Mouse (Mus musculus) urinary bladder, postnatal 25 days (tissue): ENCODE data around the gene Fas.

Experiments
- DNase-seq: peaks from one replicate; pipeline ENCODE4 v3.0.0; 2022; ENCODE audit warnings: low spot score

Gene Fas

DNA sequence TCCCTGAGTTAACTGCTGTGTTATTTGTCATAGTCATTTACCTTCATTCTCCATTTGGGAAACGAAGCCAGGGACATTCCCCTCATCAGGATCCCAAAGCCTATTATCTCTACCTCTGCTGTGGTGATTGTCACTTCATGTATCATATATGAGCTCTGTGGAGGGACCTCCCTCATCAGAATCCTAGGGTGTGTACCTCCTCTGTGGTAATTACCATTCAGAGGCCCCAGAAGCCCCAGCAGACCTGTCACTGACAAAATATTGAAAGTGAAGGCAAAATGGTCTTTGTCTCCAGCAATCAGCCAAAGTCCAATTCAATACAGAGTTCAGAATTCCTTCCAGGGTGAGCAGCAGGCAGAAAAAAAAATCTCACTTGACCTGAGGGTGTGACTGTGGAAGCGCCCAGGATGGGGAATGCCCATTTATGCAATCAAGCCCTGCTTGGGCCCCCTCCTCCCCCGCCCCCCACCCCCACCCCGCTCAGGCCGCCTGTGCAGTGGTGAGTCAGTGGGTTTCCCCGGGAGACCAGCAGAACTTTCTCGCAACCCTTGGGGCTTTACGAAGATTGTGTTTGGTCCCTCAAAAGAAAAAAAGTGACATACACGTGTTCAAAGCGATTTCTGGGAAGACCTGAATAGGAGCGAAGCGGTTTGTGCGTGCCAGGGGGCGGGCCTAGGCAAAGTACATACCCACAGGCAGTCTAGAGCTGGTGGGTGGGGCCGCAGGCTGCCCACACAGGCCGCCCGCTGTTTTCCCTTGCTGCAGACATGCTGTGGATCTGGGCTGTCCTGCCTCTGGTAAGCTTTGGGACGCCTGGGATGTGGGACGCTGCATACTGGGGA, at the start of gene Fas:
Gene Fas (plus strand): TSS at position 719 of the 842 bp plus-strand sequence.
- peak; percentile 60 for DNase-seq

DNA sequence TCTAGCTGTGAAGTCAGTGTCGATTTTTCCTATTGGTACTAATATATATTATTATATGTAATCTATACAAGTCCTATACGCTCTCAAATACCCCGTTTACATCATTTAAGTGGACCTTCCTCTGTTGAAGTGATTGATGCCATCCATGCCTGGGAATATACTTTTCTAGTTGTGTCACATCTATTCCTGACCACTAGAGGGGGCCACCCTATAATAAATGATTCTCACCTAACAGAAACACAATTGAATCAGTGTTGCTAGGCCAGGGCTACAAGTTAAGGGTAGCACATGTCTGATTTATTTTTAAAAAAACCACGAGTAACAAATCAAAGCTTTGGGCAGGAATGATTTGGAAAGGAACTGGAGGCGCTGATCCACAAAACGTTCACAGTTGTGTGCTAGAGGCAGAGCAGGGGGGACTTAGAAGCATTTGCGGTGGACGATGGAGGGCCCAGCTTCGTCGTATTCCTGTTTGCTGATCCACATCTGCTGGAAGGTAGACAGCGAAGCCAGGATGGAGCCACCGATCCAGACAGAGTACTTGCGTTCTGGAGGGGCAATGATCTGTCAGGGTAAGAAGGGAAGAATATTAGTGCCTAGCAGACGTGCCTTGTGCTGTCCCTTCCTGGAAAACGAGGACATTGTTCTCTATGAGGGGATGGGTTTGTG, 49.1 kb upstream of the Fas start:
- DNase-seq, result no peak

DNA sequence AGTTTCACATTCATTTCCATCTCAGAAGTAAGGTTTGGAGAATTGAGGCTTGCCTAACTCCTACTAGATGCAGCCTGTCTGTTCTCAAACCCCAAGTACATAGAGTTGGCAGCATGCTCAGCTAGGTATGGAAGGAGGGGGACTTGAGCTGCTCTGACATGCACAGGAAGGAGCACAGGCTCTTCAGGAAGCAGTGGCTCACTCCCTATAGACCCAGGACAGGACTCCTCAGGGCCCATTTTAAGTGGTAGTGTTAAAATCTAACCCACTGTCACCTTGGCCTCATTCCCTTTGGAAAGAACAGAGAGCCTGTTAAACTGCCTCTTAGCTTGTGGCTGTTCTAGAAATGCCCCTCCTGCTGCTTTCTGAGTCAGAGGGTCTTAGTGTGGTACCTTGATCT, 47.5 kb upstream of the Fas start:
- no peak for DNase-seq

DNA sequence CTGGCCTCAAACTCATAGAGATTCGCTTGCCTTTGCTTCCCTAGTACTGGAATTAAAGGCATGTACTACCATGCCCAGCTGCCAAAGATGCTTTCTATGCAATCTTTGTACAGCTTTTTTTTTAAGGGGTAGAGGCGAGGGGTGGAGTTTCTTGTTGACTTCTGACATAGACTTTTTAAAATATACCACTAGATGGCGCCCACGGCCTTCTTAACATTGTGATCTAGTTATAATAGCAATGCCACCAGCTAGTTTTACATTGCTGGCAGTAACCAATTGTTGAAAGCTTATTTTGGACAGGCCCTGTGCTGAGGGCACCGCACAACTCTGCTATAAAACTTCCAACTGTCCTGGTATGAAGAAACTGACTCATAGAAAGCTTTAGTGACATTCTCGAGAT, 46.4 kb upstream of the Fas start:
- DNase-seq, result peak; percentile 50

DNA sequence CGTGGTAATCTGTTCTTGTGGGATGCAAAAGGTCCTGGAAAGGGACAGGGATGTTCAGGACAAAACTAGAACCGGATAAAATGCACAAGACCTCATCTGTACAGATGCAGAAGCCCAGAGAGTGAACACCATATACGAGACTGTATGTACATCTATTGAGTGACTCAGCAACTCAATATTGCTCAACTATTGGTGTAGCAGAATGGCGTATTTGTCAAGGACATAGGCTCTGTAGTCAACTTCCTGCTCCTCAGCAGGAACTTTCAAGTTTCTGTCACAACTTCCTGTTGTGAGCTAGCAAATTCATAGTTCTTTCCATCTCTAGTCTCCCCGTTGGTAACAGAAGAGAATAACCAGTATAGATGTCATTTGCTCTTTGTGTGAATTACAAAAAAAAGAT, 41.9 kb upstream of the Fas start:
- no peak for DNase-seq

DNA sequence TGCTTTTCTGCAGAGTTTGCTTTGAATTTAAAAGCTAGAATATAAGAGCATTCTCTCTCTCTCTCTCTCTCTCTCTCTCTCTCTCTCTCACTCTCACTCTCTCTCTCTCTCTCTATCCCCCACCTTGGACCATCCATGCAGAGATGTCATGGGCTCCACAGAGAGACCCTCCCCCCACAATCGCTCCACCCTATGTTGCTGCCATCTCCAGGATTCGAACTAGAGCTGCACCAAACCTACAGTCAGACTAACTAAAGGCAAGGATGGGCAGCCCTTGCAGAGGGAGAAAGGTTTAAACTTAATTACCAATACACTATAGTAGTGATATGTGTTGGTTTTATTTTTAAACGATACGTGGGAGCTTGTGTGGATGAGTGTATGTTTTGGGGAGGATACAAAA, 39.8 kb upstream of the Fas start:
- no peak for DNase-seq

DNA sequence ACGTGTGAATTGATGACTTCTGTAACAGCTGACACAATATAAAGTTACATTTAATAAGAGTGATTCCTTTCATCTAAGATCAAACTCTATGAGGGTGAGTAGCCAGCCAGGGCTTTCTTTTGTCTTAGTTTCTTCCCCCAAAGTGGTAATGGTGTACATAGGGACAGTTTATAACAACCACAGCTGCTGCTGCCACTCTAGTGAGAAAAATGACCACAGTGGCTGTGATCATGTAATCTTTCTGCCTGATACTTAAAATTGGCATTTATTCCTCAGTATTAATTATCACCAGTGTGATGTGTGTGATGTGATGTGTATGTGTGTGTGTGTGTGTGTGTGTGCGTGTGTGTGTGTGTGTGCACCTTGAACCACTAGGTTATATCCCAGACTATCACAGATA, 38.6 kb upstream of the Fas start:
- no peak for DNase-seq

DNA sequence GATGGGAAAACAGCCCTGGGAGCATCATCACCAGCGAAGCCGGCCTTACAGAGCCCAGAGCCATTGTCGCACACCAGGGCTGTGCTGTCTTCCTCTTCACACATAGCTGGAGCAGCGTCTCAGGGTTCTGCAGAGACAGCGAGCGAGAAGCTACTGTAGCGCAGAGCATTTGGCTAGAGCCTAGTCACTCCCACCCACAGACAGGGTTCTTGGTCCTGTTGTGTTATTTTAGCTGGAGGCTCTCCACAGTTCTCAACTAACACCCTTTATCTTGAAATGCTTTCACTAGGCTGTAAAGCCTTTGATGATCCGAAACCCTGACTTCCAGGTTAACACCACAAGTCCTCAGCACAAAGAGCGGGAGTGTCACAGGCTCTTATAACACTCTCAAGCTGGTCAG, 38.0 kb upstream of the Fas start:
- no peak for DNase-seq

DNA sequence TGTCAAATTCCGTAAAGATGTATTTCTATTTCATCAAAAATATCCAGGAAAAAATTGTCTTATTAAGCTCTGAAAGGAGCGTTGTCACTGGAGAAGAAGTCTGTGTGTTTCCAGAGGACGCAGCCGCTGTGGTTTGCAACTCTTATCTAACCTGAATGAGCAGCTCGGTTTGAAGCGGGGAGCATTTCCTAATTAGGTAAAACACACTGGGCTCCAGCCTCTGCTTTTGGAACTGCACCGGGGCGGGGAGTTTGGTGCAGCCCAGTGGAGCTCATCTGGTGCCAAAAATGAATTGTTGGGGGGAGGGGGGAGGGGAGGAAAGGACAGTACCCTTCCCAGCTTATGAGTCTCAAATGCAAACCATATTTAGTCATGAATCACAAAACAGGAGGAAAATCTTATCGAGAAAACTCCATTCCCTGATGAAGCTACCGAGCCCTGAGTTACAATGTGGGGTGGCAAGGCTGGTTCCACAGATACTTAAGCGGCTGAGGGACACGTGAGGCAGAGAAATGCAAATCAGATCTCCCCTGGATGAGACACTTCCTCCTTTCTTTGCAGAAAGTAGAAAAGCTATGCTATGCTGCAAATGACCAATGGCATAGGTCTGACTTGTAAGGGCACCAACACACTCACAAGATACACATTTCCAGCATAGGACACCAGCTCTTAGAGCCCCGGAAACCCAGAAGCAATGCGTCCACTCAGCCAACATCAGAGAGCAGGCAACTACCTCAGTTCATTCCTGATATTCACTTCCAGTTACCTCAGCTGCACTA, 36.2 kb upstream of the Fas start:
- DNase-seq, result peak; percentile 24

DNA sequence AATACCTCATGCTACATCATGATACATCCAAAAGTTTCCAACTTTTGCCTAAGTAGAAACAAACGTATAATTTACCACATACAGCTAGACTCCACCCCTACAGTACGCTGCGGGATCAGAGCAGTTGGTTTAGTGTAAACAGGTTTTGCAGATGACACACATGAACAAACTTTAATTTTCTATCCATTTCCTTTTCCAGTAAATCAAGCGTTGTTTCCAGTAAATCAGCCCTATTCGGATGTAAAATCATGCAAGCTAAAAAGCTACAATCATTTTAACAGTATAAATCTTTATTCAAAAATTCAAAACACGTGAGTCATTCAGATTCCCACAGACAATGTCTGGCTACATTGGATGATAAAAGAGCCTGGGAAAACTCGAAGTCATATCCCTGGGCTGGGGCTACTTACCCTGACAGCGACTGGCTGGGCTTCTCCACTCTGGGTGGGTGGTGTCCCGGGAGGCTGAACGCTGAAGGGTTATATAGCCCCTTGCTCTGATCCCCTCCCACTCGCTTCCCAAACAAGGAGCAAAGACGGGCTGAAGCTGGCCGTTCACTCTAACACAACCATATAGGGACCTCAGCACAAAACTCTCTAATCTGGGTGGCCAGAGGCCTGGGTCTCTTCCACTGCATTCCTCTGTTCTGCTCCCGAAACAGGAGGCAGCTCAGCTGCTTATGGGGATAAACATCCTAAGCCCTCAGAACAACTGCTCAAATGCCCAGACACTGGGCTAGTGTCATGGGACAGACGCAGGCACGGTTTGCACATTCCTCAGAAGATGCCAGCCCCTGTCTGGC, 35.4 kb upstream of the Fas start, which contains the start of gene Acta2:
Gene Acta2 (minus strand): TSS at position 711 of the 802 bp plus-strand sequence.
- DNase-seq, result peak; percentile 39

DNA sequence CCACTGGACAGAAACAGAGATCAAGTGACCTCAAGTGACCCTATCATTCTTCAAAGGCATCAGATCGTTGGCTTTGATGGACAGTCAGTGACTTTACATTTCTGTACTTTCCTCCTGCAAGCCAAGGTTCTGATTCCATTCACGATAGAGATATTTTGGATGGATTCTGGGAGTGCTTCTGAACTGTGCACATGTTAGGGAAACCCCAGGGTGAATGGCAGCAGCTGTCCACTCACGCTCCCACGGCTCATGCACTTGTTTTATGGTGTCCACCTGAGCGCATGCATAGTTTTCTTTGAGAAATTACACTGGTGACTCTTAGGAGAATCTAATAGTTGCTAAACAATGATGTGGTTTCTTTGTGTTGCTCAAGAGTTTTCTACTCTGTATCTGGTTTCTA, 34.3 kb upstream of the Fas start:
- DNase-seq, result no peak

DNA sequence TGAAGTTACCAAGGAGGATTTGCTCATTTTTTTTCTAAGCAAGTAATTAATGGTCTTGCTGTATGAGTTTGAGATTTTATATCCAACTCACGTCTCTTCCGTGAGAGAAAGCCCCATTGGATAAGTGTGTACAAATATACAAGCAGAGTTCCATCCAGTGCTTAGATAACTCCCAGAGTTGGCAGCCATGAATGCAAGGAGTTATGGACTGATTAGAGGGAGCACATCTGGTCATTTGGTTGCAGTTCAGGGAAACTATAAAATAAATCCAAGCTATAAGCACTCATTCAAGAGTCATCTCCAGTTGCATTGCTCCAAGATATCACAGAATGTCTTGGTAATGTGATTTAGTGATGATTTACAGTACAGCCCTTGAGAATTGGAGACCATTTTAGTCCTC, 33.5 kb upstream of the Fas start:
- DNase-seq, result no peak

DNA sequence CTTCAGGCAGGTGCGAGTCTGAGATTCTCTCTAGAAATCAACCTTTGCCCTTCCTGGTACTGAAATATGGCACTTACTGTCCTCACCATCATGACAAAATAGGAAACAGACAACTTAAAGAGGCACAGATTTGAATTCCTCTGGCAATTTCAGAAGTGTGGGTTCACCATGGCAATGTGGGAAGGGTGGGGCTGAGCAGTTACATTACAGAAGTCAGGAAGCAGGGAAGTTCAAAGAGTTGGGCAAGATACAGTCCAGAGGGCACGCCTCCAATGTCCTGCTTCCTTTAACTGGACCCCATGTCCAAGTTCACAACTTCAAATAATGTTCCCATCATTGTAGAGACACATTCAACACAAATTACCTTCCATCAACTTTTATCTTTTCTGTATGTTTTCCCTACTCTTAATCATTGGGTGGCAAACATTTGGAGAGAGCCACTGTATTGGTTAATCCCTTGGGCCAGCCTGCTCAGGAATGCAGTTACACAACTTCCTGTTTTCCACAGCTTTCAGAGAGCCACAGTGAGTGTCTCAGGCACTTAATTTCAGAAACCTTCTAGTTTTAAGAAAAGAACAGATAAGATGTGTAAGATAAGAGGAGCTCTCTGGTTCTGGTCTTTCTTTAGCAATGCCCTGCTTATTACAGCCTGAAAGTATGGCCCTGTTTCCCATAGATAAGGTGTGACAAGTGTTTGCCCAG, 28.0 kb upstream of the Fas start:
- DNase-seq, result no peak

DNA sequence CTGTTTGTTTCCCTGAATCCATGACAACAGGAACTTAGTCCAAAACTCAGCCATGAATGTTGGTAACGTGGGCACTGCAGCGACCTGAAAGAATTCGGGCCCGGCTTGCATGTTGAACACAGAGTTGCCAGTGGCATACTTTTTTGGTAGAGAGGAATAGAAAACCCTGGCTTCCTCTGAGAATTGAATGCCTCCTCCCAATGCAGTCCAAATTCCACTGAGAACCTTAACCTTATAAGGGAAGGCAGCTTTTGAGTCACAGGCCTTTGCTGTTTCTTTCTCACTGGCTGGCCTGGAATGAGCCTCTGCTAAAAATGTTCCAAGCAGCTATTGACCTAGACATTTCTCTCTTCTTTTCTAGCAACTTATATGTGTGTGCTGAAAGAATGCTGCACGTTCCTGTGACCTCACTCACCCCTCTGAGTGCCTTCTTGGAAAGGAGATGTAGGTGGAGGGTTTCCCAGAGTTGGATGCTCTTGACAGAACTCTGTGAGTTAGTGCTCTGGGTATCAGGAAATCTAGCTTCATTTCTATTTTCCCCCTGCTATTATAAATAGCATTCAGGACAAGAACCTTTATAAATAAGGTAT, 24.8 kb upstream of the Fas start:
- DNase-seq, result no peak

DNA sequence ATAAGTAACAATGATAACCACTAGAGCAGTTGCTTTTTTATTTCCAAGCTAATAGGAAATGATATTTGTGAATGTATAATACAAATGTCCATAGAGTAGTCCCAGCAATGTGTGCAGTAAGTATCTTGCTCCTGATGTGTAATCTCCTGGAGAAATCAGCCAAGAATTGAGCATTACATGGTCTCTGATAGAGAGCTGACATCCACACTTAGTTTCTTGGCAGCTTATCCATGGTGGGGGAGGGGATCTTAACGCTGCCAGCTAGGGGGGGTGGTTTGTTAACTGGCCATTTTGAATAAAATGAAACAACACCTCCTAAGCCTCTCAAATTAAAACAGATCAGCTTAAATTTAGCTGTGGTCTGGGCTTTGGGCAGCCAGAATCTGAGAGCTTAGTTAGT, 21.5 kb upstream of the Fas start:
- no peak for DNase-seq

DNA sequence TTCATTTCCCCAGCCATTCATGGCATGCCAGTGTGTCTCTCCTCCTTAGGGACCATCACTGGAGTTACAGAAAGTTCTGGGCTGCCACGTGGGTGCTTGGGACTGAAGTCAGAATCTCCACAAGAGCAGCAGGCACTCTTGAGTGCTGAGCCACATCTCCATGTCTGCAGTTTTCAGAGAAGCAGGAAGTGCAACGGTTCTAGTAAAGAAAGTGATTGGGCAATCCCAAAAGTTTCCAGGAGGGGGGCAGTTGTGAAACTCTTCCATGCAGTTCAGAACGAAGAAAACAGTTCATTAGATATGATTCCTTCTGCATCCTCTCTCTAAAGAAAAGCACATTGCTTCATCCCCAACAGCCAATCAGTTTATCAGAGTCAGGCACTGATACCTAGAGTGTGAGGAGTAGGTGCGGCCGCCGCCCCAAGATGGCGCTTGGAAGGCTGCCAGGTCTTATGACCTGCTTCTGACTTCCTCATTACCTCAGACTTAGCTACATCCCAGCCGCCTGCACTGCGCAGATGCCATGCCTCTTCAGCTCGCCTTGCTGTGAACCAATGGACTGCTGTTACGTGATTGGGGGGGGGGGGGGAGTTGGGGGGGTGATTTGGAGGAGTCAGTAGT, 20.2 kb upstream of the Fas start:
- no peak for DNase-seq

DNA sequence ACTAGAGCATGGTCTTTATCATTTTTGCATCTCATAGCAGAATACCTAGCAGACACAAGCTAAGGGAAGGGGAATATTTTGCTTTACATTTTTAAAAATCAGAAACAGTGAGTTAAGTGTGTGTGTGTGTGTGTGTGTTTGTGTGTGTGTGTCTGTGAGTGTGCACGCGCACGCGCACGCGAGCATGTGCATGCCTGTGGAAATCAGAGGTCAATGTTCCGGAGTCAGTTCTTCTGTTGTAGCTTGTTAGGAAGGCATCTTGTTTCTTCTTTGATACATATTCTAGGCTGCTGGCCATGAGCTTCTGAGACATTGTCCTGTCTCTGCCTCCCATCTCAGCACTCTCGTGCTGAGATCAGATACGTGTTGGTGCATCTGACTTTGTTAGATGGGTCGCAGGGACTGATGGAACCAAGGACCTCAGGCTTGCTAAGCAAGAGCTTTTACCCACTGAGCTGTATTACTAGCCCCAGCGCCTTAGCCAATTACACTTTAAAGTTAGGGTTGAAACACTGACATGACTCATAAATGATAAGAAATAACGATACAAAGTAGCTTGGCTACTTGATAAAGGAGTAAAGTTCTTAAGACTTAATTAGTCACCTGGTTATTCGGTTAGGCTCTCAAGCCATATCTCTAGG, 19.5 kb upstream of the Fas start:
- no peak for DNase-seq

DNA sequence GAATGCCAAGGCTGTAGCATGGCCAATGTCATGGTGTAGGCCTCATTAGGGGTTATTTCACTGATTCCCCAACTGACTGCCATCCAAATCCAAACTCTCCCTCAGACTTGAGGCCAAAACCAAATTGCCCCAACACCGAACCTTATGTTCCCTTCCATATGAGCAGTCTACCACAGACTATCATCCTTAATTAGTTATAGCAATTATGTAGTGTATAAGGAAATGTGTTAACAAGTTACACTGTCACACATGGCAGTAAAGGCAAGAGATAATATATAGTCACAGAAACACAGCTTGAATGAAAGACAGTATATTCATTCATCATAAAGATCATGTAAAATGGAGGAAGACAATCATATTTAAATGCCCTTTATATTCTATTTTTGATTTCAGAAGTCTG, 17.4 kb upstream of the Fas start:
- no peak for DNase-seq

DNA sequence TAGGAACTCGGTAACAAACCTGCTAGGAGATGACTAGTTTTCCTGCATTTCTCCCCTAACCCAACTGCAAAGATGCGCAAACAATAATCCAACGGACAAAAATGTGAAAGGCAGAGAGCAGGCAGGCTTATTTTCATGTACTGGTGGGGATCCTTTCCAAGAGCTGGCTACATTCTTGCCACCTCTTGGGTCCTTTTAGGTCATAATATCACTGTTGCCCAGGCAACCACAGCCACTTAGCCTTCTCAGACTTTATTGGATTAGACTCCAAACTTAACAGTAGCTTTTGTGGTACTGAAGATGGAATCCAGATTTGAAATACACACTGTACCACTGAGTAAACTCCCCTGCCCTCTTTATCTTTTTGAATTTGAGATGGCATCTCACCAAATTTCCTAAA, 12.4 kb upstream of the Fas start:
- no peak for DNase-seq

DNA sequence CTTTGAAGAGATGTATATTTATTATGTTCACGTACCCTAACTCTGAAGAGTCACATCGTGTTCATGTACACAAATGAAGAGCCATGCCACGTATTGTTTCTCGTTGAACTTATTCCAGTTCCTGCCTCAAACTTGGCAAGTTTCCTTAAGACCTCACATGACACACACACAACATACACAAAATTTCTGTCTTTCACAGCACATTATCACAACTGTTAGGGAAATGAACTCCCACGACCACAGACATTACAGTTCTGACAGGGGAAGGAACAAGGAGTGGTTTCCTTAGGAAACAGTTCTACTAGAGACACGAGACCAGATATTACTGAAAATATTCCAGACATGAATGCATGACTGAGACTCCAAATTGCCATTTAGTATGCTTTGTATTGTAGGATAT, 6.9 kb upstream of the Fas start:
- no peak for DNase-seq
